Mouse (Mus musculus) stomach, embryonic 16.5 days (tissue): ENCODE data around the gene Aig1. TPM values are rescaled to one million over a fixed set of nuclear protein-coding genes. Genes with fewer than 3 reads are reported as not detected.

Experiments
- ATAC-seq: fragments of 200-750 bp; cut with Nextera tagmentation; 2 replicates; pipeline ENCODE4 v1.8.0; 2017; ENCODE audit warnings: moderate number of reproducible peaks, moderate TSS enrichment; ENCODE audit not compliant: insufficient read depth, low FRiP score
- H3K27ac ChIP-seq: fragments of 300-500 bp; sonication (generic); 2 replicates; pipeline ENCODE4 v1.5.1; 2014; ENCODE audit warnings: low read length
- H3K27me3 ChIP-seq: fragments of 300-500 bp; sonication (generic); 2 replicates; pipeline ENCODE4 v1.6.1; 2014; ENCODE audit warnings: low read length, control low read depth, mixed read lengths; ENCODE audit not compliant: control insufficient read depth, insufficient read depth
- H3K36me3 ChIP-seq: fragments of 300-500 bp; sonication (generic); 2 replicates; pipeline ENCODE4 v1.6.1; 2014; ENCODE audit warnings: low read length; ENCODE audit not compliant: control insufficient read depth, insufficient read depth
- H3K4me1 ChIP-seq: fragments of 300-500 bp; sonication (generic); 2 replicates; pipeline ENCODE4 v1.6.1; 2014; ENCODE audit warnings: low read length, control low read depth, mixed read lengths; ENCODE audit not compliant: control insufficient read depth, insufficient read depth
- H3K4me2 ChIP-seq: fragments of 300-500 bp; sonication (generic); 2 replicates; pipeline ENCODE4 v1.6.1; 2014; ENCODE audit warnings: low read depth, low read length, mixed read lengths
- H3K4me3 ChIP-seq: fragments of 300-500 bp; sonication (generic); replicated peaks from 2 replicates; pipeline ENCODE4 v1.5.1; 2014; ENCODE audit warnings: mild to moderate bottlenecking, low read length
- H3K9ac ChIP-seq: fragments of 300-500 bp; sonication (generic); 2 replicates; pipeline ENCODE4 v1.6.1; 2014; ENCODE audit warnings: low read length
- H3K9me3 ChIP-seq: fragments of 300-500 bp; sonication (generic); replicated peaks from 2 replicates; pipeline ENCODE4 v1.6.1; 2016; ENCODE audit warnings: low read length, control low read depth; ENCODE audit not compliant: control insufficient read depth
- WGBS: fragments of 180-500 bp; shearing (Covaris S2); extraction: QIAGEN DNeasy Blood & Tissue Kit; methylation state at CpG from one replicate; pipeline ENCODE4 v1.1.7; 2014; 5-methylcytosine and 5-hydroxymethylcytosine counted together
- polyA plus RNA-seq: library from polyadenylated mRNA; unstranded; fragments of >200 nt; fragmentation: Nextera tagmentation; extraction: Ambion mirVana; gene quantifications from 2 replicates; pipeline ENCODE4 v1.2.1, GENCODE M21; 2015

Gene Aig1
- polyA plus RNA-seq, 1 experiment from 2014 or later: 39.4 TPM

DNA sequence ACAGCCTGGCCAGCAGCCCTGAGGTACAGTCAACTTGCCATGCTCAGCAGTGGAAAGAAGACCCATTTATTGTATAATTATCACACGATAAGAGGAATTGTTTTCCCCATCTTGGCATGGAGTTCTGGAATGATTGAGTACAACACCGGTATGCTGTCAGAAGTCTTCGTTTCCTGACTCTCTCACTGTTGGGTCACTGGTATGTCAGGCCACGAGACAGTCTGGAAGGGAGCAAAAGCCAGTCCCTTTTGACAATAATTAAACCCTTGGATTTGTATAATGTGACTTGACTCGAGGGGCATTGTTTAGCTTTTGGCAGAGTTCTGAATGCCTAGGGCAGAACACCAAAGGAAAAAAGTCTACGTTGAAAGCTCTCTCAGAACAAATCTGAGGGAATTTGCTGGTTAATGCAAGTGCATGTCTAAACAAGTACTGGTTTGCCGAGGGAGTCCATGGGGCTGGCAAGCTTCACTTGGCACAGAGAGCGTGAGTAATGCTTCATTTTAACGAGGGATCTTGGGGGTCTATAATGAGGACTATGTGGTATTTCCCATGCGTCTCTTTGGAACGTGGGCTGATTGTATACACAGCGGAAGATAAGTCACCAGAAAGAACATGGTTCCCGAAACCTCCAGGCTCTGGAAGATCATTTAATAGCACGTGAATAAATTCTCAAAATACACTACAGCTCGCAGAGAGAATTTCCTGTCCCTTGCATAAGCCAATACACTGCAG, 180.2 kb downstream of the Aig1 start:
- H3K4me2 ChIP-seq: no peak overlapping the region
- WGBS: 34% methylated on average over 15 of the region's 15 CpGs
- no peak overlapping the region for H3K27ac ChIP-seq
- H3K9ac ChIP-seq: no peak overlapping the region
- no peak overlapping the region for H3K4me3 ChIP-seq
- no peaks in the 10 kb centered on the region for H3K4me1 ChIP-seq
- H3K27me3 ChIP-seq: no peaks in the 10 kb centered on the region
- H3K36me3 ChIP-seq: no peaks in the 10 kb centered on the region
- peak; percentile 76 for ATAC-seq
- H3K9me3 ChIP-seq: no peaks in the 10 kb centered on the region

DNA sequence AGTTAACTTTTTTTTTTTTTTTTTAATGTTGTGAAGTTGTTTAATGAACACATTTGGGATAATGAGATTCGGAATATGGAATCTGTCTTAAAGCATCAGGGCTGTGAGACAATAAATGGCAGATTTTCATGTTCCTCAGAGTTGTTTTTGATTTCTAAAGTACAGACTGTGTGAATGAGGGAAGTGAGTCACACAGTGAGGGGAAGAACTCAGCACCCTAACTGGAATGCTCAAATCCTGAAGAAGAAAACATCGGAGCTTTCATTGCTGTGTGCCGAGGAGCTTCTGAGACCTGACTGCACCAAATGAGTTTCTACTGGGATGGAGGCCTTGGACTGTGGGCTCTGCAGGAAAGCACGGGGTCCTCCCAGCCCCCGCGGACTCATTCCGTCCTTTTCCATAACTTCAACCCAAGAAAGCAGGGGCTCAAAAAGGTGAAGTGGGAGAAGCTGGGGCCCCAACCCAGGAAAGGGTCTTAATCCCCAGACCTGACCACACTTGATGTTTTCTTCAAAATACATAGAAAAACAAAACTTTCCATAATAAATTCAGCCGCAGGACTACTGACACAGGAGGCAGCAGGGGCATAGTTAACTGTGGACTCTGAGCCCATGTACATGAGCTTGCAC, 181.5 kb downstream of the Aig1 start:
- Histone ChIP-seq H3K4me1 (no peaks in the 10 kb centered on the region), H3K4me2 (no peak overlapping the region), H3K9me3 (no peaks in the 10 kb centered on the region), H3K27ac (no peak overlapping the region), H3K4me3 (no peak overlapping the region), H3K9ac (no peak overlapping the region), H3K36me3 (no peaks in the 10 kb centered on the region), H3K27me3 (no peaks in the 10 kb centered on the region)
- no peak for ATAC-seq
- WGBS: 92% methylated on average over 8 of the region's 8 CpGs

DNA sequence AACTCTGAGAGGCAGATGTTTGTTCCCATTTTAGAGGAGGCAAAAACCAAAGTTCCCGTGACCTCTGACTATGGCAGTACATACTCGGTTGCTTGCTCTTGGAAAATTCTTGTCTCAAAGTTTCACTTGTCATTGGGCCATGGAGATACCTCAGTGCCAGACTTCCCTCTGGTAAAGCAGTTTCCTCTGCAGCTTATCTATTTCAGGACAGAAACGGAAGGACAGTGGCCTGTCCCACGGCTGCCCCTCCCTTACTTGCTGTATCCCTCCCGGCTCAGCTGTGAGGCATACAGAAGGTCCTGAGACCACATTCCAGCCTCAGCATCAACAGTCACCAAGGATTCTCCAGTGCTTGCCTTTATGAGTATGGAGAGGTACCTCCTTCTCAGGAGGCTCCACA, 182.7 kb downstream of the Aig1 start:
- Histone ChIP-seq H3K36me3 (no peaks in the 10 kb centered on the region), H3K9ac (no peak overlapping the region), H3K27me3 (no peaks in the 10 kb centered on the region), H3K9me3 (no peaks in the 10 kb centered on the region), H3K4me2 (no peak overlapping the region), H3K4me3 (no peak overlapping the region), H3K4me1 (no peaks in the 10 kb centered on the region), H3K27ac (no peak overlapping the region)
- no peak for ATAC-seq
- WGBS: 72% methylated on average over 5 of the region's 5 CpGs

DNA sequence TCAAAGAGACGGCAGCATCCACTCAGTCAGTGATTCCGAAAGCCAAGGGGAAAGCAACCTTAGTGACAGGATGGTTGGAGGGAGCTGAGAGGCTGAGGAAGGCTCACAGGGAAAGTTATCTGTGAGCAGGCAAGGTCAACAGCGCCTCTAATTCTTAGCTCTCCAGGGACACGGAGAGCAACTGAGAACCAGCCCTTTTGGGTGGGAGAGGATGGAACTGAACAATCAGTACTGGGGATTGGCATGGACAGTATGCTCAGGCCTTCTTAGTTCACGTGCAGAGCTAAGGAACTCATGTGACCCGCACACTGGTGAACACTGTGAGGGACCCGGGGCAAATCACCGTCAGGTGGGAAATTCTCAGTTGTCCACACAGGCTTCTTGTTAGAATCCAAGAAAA, 183.4 kb downstream of the Aig1 start:
- Histone ChIP-seq H3K4me3 (no peak overlapping the region), H3K4me2 (no peak overlapping the region), H3K27me3 (no peaks in the 10 kb centered on the region), H3K27ac (no peak overlapping the region), H3K36me3 (no peaks in the 10 kb centered on the region), H3K4me1 (no peaks in the 10 kb centered on the region), H3K9me3 (no peaks in the 10 kb centered on the region), H3K9ac (no peak overlapping the region)
- no peak for ATAC-seq
- 90% methylated on average over 8 of the region's 8 CpGs for WGBS

DNA sequence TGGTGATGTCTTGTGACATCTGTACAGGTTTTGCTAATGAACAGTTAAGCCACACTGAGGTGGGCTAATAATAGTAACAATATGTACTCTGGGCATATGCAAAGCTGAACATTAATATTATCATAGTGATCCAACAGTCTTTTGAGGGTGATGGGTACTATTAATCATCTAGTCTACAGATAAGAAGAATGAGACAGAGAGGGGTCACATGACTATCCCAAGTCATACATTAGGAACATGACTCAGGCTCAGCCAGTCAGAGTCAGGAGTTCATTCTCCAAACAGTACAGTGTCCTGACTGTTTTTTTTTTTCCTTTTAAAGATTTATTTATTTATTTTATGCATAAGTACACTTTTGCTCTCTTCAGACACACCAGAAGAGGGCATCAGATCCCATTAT, 184.3 kb downstream of the Aig1 start:
- no peaks in the 10 kb centered on the region for H3K9me3 ChIP-seq
- H3K4me1 ChIP-seq: no peaks in the 10 kb centered on the region
- H3K36me3 ChIP-seq: no peaks in the 10 kb centered on the region
- no peaks in the 10 kb centered on the region for H3K27me3 ChIP-seq
- no peak overlapping the region for H3K4me2 ChIP-seq
- no peak overlapping the region for H3K9ac ChIP-seq
- no peak for ATAC-seq
- H3K4me3 ChIP-seq: no peak overlapping the region
- no peak overlapping the region for H3K27ac ChIP-seq

DNA sequence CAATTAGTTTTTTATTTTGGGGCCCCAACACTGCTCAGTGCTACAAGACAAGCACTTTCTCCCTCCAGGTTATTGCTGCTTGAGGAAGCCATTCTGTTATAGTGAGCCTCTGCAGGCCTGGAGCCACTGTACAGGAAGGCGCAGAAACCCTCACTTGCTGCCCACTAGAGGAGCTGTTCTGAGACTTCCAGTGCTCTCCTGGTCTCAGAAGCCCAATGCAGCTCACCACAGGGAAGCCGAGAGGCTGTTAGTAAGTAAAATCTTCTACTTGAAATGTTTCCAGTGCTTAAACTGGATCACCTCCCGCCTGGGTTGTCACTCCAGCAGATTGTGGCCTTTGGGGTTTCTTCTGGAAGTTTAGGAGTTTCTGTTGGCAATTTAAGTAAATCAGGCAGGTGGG, 186.2 kb downstream of the Aig1 start:
- Histone ChIP-seq H3K4me3 (no peak overlapping the region), H3K36me3 (no peaks in the 10 kb centered on the region), H3K27me3 (no peaks in the 10 kb centered on the region), H3K9ac (no peak overlapping the region), H3K4me1 (no peaks in the 10 kb centered on the region), H3K9me3 (no peaks in the 10 kb centered on the region), H3K4me2 (no peak overlapping the region), H3K27ac (no peak overlapping the region)
- WGBS: 56% methylated on average over 3 of the region's 3 CpGs
- no peak for ATAC-seq

DNA sequence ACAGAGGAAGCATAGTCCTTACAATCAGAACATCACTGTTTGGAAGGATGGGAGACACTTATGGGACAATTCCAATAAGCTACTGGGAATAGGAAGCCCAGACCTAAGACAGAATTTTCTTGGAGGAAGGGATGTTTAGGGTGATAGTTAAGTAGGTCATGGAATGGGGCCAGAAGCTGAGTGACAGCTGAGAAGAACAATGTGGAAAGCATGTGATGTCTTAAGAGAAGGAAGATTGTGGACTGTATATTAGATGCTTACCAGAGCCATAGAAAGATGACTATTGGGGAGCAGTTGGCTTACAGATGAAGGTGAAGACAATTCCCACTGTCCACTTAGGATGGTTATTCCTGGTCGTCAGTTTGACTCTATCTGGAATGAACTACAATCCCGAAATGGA, 191.3 kb downstream of the Aig1 start:
- Histone ChIP-seq H3K9ac (no peak overlapping the region), H3K27ac (no peak overlapping the region), H3K9me3 (no peaks in the 10 kb centered on the region), H3K4me3 (no peak overlapping the region), H3K4me1 (no peaks in the 10 kb centered on the region), H3K36me3 (no peaks in the 10 kb centered on the region), H3K4me2 (no peak overlapping the region), H3K27me3 (no peaks in the 10 kb centered on the region)
- ATAC-seq: no peak
- WGBS: 75% methylated on average over 2 of the region's 2 CpGs

DNA sequence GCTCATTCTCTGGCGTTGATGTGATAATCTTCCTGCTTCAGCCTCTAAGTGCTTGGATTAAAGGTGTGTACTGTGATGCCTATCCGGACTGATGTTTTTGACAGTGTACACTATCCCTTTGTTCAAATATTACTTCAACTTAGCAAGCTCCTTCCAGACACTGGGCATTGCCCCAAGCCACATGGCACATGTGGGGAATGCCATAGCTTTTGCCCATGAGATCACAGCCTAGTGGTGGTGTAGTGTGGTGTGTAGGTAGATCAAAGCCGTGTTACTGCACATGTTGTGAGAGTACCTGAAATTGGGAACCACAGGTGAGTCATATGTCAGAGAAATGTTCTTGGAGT, 193.8 kb downstream of the Aig1 start:
- 81% methylated on average over 3 of the region's 3 CpGs for WGBS
- H3K9ac ChIP-seq: no peak overlapping the region

DNA sequence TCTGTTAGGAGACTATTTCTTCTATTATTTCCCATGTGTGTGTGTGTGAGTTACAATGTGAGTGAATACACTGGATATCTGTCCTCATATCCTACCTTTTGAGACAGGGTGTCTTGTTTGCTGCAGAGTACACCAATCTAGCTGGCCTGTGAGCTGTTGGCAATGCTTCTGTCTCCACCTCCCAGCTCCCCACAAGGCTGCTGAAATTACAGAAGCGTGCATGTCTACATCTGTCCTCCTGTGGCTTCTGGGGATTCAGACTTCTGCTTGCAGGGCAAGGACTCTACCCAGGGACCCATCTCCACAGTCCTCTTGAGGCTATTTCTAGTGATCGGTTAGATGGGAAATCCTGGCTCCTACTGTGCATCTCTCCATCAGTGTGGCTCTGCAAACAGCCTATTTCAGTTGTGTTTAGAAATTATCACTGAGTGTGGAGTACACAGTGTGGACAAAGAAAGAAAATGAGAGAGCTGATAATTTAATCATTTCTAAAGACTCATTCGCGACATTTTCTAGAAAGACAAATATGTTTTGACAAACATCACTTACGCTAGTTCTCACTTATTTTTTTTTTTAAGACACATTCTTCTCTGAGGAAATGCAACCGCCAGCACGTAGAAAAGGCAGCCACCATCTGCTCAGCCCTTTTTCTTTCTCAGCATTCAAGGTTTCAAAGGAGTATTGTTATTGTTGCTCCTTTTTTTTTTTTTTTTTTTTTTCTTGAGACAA, 194.3 kb downstream of the Aig1 start:
- 82% methylated on average over 7 of the region's 7 CpGs for WGBS
- Histone ChIP-seq H3K4me1 (no peaks in the 10 kb centered on the region), H3K4me3 (no peak overlapping the region), H3K9me3 (no peaks in the 10 kb centered on the region), H3K36me3 (no peaks in the 10 kb centered on the region), H3K27me3 (no peaks in the 10 kb centered on the region), H3K4me2 (no peak overlapping the region), H3K9ac (no peak overlapping the region), H3K27ac (no peak overlapping the region)
- ATAC-seq: no peak

More for the DNA sequence above, 193.8 kb downstream of the Aig1 start:
- Histone ChIP-seq H3K27ac (no peak overlapping the region), H3K36me3 (no peaks in the 10 kb centered on the region), H3K4me2 (no peak overlapping the region), H3K27me3 (no peaks in the 10 kb centered on the region), H3K4me1 (no peaks in the 10 kb centered on the region), H3K4me3 (no peak overlapping the region), H3K9me3 (no peaks in the 10 kb centered on the region)
- no peak for ATAC-seq
